Mouse (Mus musculus): ENCODE data around the gene Arl6ip1. TPM values are rescaled to one million over a fixed set of nuclear protein-coding genes. Genes with fewer than 3 reads are reported as not detected.

The Arl6ip1 gene
- polyA plus RNA-seq, 1 experiment, result 139 TPM

- DNase-seq (ENCODE audit: low spot score), result no peak
Observed at GRCm38 (mm10) chr7:118116787-118117538, 12.5 kb downstream of the Arl6ip1 start.

GRCm38 (mm10) chr7:118115877-118116568, 13.4 kb downstream of the Arl6ip1 start, which contains the start of gene Rps15a:
TSS of gene Rps15a (minus strand) at chr7:118116188.
- peak; percentile 92 for DNase-seq (ENCODE audit: low spot score)

- DNase-seq (ENCODE audit: low spot score), result no peak
Observed at GRCm38 (mm10) chr7:118115533-118115876, 14.0 kb downstream of the Arl6ip1 start.

GRCm38 (mm10) chr7:118113541-118114297, 15.7 kb downstream of the Arl6ip1 start:
- DNase-seq (ENCODE audit: low spot score), result no peak

- no peak for DNase-seq (ENCODE audit: low spot score)
Observed at GRCm38 (mm10) chr7:118111128-118111527, 18.3 kb downstream of the Arl6ip1 start.

- DNase-seq (ENCODE audit: low spot score), result no peak
Observed at GRCm38 (mm10) chr7:118107671-118108070, 21.8 kb downstream of the Arl6ip1 start.

- no peak for DNase-seq (ENCODE audit: low spot score)
Observed at GRCm38 (mm10) chr7:118104458-118105052, 24.9 kb downstream of the Arl6ip1 start.

- DNase-seq (ENCODE audit: low spot score), result no peak
Observed at GRCm38 (mm10) chr7:118103462-118104379, 25.7 kb downstream of the Arl6ip1 start.

GRCm38 (mm10) chr7:118102678-118103461, 26.6 kb downstream of the Arl6ip1 start:
- DNase-seq (ENCODE audit: low spot score), result no peak

GRCm38 (mm10) chr7:118102231-118102630, 27.2 kb downstream of the Arl6ip1 start:
- DNase-seq (ENCODE audit: low spot score), result no peak

GRCm38 (mm10) chr7:118097615-118098014, 31.8 kb downstream of the Arl6ip1 start:
- DNase-seq (ENCODE audit: low spot score), result no peak

- no peak for DNase-seq (ENCODE audit: low spot score)
Observed at GRCm38 (mm10) chr7:118079987-118080386, 49.5 kb downstream of the Arl6ip1 start.

- no peak for DNase-seq (ENCODE audit: low spot score)
Observed at GRCm38 (mm10) chr7:118079097-118079496, 50.4 kb downstream of the Arl6ip1 start.

Other genes with a start within 250 kb of the Arl6ip1 start
- 4,149 and 4,255 TPM in 2 replicates for gene Rps15a, start 13.5 kb downstream of the Arl6ip1 start, polyA plus RNA-seq (2012; rRNA removed)
- gene Smg1, start 114.0 kb upstream of the Arl6ip1 start, polyA plus RNA-seq (2012; rRNA removed), result 41.9 and 46.2 TPM in 2 replicates

Data from urinary bladder, adult 2 months (tissue).